Mouse (Mus musculus): ENCODE data around the gene Vrk1. TPM values are rescaled to one million over a fixed set of nuclear protein-coding genes. Genes with fewer than 3 reads are reported as not detected.

Vrk1 gene
- total RNA-seq, 2 experiments from 2014 or later: 18.7 to 21.3 TPM

DNA sequence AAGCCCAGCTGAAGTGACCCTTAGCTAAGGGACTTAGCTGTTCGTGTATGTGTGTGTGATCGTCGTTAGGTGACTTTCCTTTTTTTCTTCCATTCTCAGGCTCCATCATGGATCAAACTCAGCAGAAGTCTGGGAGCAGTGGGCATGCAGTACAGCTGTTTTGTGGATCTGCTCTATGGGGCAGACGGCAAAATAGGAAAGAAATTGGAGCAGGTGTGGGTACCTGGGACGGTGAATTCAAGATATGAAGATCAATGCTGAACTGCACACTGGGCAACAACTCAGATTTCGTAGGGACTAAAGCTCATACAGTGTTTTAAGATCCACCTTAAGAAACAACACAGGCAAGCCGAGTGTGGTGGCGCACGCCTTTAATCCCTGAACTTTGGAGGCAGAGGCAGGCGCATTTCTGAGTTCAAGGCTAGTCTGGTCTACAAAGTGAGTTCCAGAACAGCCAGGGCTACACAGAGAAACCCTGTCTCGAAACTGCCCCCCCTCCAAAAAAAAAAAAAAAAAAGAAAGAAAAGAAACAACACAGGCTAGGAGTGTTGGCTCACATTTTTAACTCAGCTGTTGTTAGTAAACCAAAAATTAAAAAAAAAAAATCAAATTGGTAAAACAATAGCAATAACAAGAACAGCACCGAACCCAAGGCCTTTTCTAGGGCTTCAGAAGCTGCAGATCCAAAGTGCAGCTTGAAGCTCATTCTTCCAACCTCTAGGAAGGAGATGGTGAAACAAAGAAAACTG lies 732 bp upstream of the Vrk1 start:
- no peak for DNase-seq (ENCODE audit: low spot score in 2 of 2)
- Histone ChIP-seq H3K27ac (peak overlapping the region; percentile 87), H3K4me3 (peak overlapping the region; percentile 83)
- TF ChIP-seq CTCF (conservative IDR thresholded peaks at IDR 0.05): no peak

DNA sequence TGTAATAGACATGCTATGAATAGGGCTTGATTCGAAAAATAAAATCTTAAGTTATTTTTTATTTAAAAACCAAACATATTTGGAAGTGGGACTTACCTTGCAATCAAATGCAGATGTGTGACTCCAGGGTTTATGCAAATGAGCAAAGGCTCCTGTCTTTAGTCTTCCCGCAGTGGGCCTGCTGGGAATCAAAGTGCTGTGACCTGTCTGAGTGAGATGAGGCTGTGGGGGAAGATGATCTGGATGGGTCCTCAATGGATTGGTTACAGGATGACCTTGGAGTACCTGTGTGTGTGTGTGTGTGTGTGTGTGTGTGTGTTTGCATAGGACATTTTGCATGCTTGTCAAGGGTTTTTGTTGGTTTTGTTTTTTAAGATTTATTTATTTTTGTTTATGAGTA lies 2.1 kb downstream of the Vrk1 start:
- no peak for DNase-seq (ENCODE audit: low spot score in 2 of 2)

DNA sequence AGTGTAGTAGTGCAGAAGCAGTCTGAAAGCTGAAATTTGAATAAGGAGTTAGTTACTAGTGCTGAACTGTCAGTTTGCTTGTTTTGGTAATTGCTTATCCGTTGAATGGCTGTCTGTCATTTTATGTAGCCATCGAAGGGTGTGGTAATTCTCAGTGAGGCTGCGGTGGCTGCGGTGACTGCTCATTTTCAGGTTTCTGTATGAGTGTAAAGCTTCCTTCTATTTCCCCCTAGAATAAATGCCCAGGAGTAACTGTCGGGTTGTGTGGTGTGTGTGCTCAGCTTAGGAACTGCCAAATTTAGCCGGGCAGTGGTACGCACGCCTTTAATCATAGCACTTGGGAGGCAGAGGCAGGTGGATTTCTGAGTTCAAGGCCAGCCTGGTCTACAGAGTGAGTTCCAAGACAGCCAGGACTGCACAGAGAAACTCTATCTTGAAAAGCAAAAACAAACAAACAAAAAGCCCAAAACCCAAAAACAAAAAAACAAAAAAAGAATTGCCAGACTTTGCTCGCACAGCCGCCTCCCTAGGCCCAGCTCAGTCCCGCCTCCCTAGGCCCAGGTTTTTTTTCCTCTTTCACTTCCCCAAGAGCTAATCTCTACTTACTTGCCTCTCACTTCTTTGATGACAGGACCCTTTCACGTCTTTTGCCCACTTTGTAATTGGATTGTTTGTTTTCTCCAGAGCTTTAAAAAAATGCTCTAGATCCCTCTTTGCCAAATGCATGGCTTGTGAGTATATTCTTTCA lies 6.4 kb downstream of the Vrk1 start:
- no peak for DNase-seq (ENCODE audit: low spot score in 2 of 2)
- TF ChIP-seq CTCF (conservative IDR thresholded peaks at IDR 0.05): no peak
- Histone ChIP-seq H3K4me3 (no peak overlapping the region), H3K27ac (peak overlapping the region; percentile 18; the same call in 1 of the 2 replicates)

More for the DNA sequence above, 2.1 kb downstream of the Vrk1 start:
- no peak for TF ChIP-seq CTCF (conservative IDR thresholded peaks at IDR 0.05)
- Histone ChIP-seq H3K4me3 (no peak overlapping the region), H3K27ac (no peak overlapping the region)

DNA sequence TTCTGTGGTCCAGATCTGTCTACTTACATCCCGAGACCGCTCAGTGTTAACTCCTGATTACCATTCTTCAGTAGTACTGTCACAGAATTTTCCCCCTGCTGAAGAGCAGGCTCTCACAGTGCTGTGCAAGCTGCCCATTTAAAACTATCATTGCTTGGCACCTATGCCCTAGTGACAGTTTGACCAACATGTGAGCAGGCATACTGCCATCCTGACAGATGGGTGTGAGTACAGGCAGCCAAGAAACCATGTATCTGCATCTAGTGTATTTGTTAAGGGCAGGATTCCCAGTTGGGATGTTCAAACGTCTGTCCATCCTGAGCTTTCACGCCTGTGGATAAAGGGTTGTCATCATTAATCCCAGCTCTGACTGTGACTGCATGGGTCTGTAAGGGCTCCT lies 10.0 kb downstream of the Vrk1 start:
- peak overlapping the region; percentile 85 for H3K27ac ChIP-seq
- DNase-seq (ENCODE audit: low spot score in 2 of 2): peak; percentile 65 to 77

DNA sequence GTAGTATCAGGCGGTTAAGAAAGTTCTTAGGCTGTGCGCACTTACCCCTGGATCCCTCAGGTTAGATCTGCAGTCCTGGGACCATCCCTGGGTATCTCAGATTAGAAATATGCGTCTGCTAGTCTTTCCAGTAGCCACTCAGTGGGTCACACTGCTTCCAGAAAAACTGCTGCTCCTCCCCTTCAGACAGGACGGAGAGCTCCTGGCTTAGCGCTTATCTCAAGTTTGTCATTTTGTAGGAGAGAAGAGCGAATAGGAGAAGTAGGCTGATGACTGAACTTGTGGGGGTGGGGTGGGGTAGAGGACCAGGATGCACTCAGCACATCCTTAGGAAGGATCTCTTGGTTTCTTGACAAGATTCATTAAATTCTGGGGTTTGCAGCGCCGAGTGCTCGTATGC lies 13.6 kb downstream of the Vrk1 start:
- Histone ChIP-seq H3K27ac (no peak overlapping the region), H3K4me3 (no peak overlapping the region)
- no peak for DNase-seq (ENCODE audit: low spot score in 2 of 2)
- TF ChIP-seq CTCF (conservative IDR thresholded peaks at IDR 0.05): no peak

More for the DNA sequence above, 10.0 kb downstream of the Vrk1 start:
- H3K4me3 ChIP-seq: no peak overlapping the region
- TF ChIP-seq CTCF (conservative IDR thresholded peaks at IDR 0.05): no peak

DNA sequence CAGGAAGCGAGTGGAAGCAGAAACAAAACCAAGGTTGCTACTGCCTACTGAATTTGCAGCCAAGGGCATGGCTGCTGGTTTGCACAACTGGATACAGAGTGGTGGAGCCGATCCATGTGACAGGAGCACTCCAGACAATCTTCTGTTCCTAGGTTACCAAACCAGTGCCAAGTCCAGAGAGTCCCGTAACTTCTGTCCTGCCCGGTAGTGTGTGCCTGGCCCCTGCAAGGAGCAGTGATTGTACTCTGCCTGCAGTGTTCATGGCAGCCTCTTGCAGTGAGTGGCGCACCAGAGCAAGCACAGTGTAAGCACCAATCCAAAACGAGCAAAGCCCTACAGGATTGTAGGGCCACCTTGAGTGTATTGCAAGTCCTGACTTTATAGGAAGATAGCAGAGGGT lies 15.4 kb downstream of the Vrk1 start:
- DNase-seq (ENCODE audit: low spot score in 2 of 2): no peak
- H3K27ac ChIP-seq: no peak overlapping the region
- no peak overlapping the region for H3K4me3 ChIP-seq
- peak; percentile 37 for TF ChIP-seq CTCF (conservative IDR thresholded peaks at IDR 0.05)

DNA sequence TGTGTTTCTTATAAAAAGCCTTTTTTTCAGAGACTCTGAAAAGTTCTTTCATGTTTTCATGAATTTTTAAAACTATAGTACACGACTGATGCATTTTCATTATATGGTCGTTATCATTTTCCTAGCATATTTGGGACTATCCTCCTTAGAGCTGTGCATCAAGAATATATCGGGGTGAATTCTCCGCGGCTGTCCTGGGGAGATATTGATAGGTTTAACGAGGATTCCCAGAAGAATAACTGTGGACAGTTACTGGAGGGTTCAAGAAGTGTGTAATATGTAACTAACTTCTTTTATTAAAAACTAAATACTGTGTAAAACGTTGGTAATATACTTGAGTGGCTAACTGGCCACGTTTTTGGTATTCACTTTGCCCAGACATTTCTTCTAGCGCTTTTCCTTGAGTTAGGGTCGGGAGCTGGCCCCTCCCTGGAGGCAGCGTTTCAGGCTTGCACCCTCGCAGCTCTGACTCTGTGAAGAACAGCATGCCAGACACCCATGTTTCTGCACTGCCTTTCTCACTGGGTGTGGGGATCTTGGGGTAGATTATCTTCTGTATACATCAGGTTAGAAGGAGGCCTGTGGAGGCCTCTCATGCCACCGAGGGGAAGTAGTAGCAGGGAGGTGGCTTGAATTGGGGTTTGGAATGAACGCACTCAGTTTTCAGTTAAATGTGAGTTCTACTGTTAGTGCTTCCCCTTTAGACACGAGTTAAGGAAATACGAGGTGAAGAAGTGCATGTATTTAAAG lies 16.5 kb downstream of the Vrk1 start:
- peak overlapping the region; percentile 73 for H3K27ac ChIP-seq
- H3K4me3 ChIP-seq: no peak overlapping the region
- TF ChIP-seq CTCF (conservative IDR thresholded peaks at IDR 0.05): no peak
- no peak for DNase-seq (ENCODE audit: low spot score in 2 of 2)

DNA sequence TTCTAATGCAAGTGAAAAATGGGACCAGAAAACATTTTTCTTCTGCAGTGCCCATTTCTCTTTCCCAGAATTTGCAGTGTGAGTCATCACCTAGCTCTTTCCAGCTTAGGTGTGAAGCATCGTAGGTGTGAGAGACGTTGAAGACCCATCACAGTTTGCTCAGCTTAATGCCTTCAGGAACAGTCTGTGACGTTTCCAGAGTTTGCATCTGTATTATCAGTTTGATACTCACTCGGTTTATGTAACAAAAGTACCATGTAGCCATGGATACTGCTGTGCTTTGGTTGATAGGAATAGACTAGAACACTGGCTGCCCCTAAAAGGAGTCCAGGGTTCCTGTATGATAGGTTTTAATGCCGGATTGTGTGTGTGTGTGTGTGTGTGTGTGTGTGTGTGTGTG lies 17.3 kb downstream of the Vrk1 start:
- TF ChIP-seq CTCF (conservative IDR thresholded peaks at IDR 0.05): no peak
- Histone ChIP-seq H3K4me3 (no peak overlapping the region), H3K27ac (peak overlapping the region; percentile 73)
- DNase-seq (ENCODE audit: low spot score in 2 of 2): no peak

DNA sequence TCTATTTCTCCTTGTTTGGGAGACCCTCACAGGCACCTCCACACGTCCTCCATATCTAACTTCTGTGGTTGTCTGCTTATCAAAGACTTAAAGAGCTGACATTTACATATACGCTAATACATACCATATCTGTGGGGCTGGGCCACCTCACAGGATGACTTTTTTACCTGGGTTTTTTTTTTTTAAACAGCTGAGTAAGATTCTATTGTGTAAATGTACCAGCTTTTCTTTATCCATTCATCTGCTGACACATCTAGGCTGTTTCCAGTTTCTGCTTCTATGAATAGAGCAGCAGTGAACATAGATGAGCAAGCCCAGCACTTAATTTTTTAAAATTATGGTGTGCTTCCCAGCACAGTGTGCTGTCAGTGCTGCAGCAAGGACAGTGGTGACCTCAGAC lies 19.6 kb downstream of the Vrk1 start:
- no peak for TF ChIP-seq CTCF (conservative IDR thresholded peaks at IDR 0.05)
- no peak for DNase-seq (ENCODE audit: low spot score in 2 of 2)
- H3K27ac ChIP-seq: peak overlapping the region; percentile 90
- H3K4me3 ChIP-seq: no peak overlapping the region

DNA sequence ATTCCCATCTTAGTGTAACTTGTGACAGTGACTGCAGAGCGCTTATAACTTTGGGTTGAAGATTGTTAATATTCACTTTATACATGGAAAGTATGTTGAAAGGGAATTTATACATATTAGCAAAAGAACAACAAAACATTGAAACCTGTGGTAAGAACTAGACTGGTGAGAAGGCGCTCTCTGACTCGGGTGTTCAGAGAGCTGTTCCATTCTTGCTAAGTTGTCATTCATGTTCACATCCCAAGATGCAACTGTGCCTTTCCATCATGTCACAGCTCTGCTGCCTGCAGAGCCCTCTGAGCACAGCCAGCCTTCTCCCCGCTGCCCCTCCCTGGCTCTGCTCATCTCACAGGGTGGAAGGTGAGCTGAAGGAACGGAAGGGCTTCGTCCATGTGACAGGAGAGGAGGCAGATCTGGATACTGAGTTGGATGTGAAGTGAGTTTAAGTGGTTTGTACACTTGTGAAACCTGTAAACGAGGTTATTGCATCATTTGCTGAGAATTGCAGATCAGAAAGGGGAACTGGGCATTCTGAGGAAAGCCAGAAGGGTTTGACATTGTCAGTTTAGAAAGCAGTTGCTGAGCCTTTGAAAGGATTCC lies 20.2 kb downstream of the Vrk1 start:
- TF ChIP-seq CTCF (conservative IDR thresholded peaks at IDR 0.05): no peak
- Histone ChIP-seq H3K27ac (peak overlapping the region; percentile 90), H3K4me3 (no peak overlapping the region)
- DNase-seq (ENCODE audit: low spot score in 2 of 2): no peak

DNA sequence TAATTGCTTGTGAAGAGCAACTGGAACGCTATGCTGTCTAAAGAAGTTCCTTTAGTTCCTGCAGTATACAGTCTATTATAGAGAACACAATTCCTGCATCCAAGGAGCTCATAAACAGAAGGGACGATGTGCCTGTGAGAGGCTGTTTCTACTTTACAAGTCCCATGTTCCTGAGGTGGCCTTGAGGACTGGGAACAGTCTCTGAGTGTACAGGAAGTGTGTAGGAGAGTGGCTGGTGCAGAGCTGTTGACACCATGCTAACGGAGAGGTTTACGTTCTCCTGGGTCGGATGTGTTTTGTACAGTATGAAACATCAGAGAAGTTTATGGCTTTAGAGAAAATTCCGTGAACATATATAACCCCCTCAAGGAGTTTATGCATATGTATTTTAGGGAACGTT lies 20.8 kb downstream of the Vrk1 start:
- DNase-seq (ENCODE audit: low spot score in 2 of 2): no peak
- Histone ChIP-seq H3K4me3 (no peak overlapping the region), H3K27ac (peak overlapping the region; percentile 90)
- no peak for TF ChIP-seq CTCF (conservative IDR thresholded peaks at IDR 0.05)

DNA sequence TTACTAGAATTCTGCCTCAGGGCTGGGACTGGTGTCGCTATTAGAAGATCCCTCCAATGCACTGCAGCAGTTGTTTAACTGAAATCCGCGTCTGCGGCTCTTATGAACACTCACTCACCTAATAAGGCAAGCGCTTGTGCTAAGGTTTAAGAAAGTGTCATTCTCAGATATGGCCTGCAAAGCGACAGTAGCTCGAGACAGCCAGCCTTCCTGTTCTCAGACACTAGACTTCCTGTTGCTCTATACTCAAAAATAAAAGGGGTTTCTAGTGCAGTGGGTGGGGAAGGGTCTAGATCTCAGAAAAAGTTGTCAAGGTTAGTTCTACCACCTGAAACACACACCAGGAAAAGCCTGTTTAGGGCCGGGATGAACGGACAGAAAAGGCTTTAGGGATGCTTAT lies 21.9 kb downstream of the Vrk1 start:
- DNase-seq (ENCODE audit: low spot score in 2 of 2): no peak
- Histone ChIP-seq H3K27ac (peak overlapping the region; percentile 90), H3K4me3 (no peak overlapping the region)
- TF ChIP-seq CTCF (conservative IDR thresholded peaks at IDR 0.05): no peak

DNA sequence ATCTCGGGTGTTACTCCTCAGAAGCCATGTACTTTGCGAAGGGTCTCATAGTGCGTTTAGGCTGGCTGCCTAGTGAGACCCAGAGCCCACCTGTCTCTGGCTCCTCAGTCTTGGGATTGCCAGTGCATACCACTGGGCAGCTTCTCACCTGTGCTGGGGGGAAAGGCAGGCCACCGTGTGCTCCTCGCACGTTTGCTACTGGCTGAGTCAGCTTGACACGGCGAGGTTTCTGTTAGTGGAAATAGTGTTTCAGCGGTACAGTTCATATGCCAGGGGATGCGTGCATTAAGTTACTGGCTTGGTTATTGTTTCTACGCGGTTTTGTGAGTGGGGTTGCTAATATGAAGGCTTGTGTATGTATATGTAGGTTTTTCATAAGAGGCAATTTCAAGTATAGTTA lies 22.3 kb downstream of the Vrk1 start:
- Histone ChIP-seq H3K4me3 (no peak overlapping the region), H3K27ac (peak overlapping the region; percentile 90; the same call in 1 of the 2 replicates)
- TF ChIP-seq CTCF (conservative IDR thresholded peaks at IDR 0.05): no peak
- DNase-seq (ENCODE audit: low spot score in 2 of 2): no peak

Data from layer of hippocampus, adult 2 months (tissue).